Mouse (Mus musculus): ENCODE data around the gene Csnk2a1. TPM values are rescaled to one million over a fixed set of nuclear protein-coding genes. Genes with fewer than 3 reads are reported as not detected.
A peak's percentile ranks its signal among the peaks of the same experiment; 100 is the strongest.

Csnk2a1 gene
- polyA plus RNA-seq, 1 experiment from 2014 or later: 87.0 TPM

DNA sequence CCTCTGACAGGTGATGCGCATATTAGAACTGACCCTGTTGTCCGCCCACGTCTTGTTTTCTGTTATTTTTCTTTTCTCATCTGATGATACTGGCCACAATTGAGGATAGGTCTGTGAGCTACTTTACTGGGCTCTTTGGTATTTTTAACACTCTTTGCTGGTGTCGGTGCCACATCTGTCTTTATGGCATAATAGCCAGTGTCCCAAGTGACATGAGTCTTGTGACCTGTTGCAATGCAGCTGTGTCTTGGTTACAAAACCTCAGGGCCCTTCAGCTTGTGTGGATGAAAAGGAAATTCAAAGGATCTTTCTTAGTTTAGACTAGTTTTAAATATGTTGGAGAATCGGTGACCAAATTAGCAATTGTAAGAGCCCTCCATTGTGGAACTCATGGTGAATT lies 67.9 kb downstream of the Csnk2a1 start:
- no peak overlapping the region for H3K27ac ChIP-seq (replicated peaks)
- H3K4me2 ChIP-seq (replicated peaks): peak overlapping the region; percentile 76
- WGBS: 34% methylated on average over 5 of the region's 5 CpGs
- H3K9ac ChIP-seq: peak overlapping the region; percentile 90
- ATAC-seq (ENCODE audit: insufficient number of reproducible peaks, low FRiP score, low TSS enrichment, low read depth): no peak
- peaks cover 21% of the 10 kb centered on the region for H3K4me1 ChIP-seq
- no peaks in the 10 kb centered on the region for H3K27me3 ChIP-seq
- H3K4me3 ChIP-seq (replicated peaks): peak overlapping the region; percentile 76
- no peaks in the 10 kb centered on the region for H3K9me3 ChIP-seq (replicated peaks)
- no peaks in the 10 kb centered on the region for H3K36me3 ChIP-seq

DNA sequence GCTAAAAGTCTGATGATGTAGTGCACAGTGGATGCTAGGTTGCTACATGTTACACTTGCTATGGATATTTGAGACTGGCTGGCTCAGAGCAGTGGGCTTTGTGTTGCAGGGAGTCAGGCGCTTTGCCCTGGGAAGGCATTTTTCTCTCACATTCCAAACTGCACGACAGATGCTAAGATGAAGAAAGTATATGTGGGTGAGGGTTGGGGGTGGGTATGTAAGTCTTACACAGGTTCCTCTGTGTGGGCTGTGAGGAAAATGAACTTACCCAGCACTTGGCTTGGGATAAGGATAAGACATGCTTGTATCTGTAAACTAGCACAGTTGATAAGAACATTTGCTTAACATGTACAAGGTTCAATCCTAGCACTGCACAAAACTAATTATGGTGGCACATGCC lies 76.2 kb downstream of the Csnk2a1 start:
- Histone ChIP-seq H3K36me3 (peaks cover 49% of the 10 kb centered on the region), H3K9ac (no peak overlapping the region), H3K4me2 (replicated peaks) (no peak overlapping the region), H3K27ac (replicated peaks) (no peak overlapping the region), H3K27me3 (no peaks in the 10 kb centered on the region), H3K9me3 (replicated peaks) (no peaks in the 10 kb centered on the region), H3K4me3 (replicated peaks) (no peak overlapping the region), H3K4me1 (no peaks in the 10 kb centered on the region)
- WGBS: 61% methylated on average over 2 of the region's 2 CpGs
- ATAC-seq (ENCODE audit: insufficient number of reproducible peaks, low FRiP score, low TSS enrichment, low read depth): no peak

DNA sequence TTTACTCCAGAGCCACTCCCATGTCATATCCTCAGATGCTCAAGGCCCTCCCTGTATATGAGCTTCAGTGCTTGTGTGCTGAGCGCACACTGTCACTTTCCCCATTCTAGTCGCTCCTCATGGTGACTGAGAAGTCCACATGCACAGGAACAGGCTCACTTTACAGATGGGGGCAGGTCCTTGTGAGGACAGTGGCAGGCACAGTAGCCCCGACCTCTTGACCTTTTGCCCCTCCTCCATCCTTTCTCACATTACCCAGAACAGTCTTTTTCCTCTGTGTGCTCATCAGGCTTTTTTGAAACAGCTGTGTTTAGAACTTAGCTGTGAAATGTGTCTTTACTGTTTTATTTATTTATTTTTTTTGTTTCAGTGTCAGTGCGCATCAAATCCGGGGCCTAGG lies 77.1 kb downstream of the Csnk2a1 start:
- Histone ChIP-seq H3K9ac (no peak overlapping the region), H3K27ac (replicated peaks) (no peak overlapping the region), H3K4me2 (replicated peaks) (no peak overlapping the region), H3K36me3 (peaks cover 58% of the 10 kb centered on the region), H3K4me3 (replicated peaks) (no peak overlapping the region), H3K4me1 (no peaks in the 10 kb centered on the region), H3K9me3 (replicated peaks) (no peaks in the 10 kb centered on the region), H3K27me3 (no peaks in the 10 kb centered on the region)
- no peak for ATAC-seq (ENCODE audit: insufficient number of reproducible peaks, low FRiP score, low TSS enrichment, low read depth)
- WGBS: 52% methylated on average over 5 of the region's 5 CpGs

DNA sequence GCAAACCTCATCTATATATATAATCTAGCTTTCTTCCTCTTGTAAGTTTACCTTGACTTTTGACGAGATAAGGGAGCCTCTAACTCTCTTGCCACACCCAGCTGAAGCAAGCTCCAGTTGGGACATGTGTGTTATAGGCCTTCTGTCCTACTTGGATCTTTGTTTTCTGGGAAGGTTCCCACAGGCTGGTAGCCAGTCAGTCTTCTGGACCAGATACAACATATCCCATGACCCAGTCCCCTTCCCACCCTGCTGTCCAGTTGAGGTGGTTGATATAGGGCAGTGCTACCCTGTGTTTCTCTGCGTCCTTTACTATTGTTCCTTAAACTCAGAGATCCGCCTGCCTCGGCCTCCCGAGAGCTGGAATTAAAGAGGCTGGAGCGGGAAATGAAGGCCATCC lies 78.8 kb downstream of the Csnk2a1 start:
- Histone ChIP-seq H3K9ac (no peak overlapping the region), H3K4me3 (replicated peaks) (no peak overlapping the region), H3K27ac (replicated peaks) (no peak overlapping the region), H3K36me3 (peaks cover 75% of the 10 kb centered on the region), H3K27me3 (no peaks in the 10 kb centered on the region), H3K4me2 (replicated peaks) (no peak overlapping the region), H3K4me1 (no peaks in the 10 kb centered on the region), H3K9me3 (replicated peaks) (no peaks in the 10 kb centered on the region)
- 94% methylated on average over 6 of the region's 6 CpGs for WGBS
- ATAC-seq (ENCODE audit: insufficient number of reproducible peaks, low FRiP score, low TSS enrichment, low read depth): no peak

DNA sequence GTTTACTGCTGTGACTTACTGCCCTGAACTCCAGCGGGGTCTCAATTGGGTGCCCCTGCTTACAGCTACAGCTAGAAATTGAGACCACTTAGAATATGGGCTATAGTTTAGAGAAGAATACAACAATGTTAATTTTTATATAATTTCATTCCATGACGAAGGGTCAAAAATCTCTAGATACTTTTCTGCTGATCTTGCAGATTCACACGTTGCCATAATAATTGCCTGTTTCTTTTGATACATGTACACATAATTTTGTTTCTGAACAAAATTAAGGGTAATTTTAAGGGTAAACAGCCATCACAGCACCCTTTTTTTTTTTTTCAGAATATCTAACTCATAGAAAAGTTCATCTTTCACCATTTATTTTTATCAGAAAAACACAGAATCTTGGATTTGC lies 80.5 kb downstream of the Csnk2a1 start:
- no peak for ATAC-seq (ENCODE audit: insufficient number of reproducible peaks, low FRiP score, low TSS enrichment, low read depth)
- Histone ChIP-seq H3K27ac (replicated peaks) (no peak overlapping the region), H3K4me3 (replicated peaks) (no peak overlapping the region), H3K9ac (no peak overlapping the region), H3K27me3 (no peaks in the 10 kb centered on the region), H3K4me1 (no peaks in the 10 kb centered on the region), H3K9me3 (replicated peaks) (no peaks in the 10 kb centered on the region), H3K4me2 (replicated peaks) (no peak overlapping the region), H3K36me3 (peaks cover 90% of the 10 kb centered on the region)
- 89% methylated on average over 3 of the region's 3 CpGs for WGBS

DNA sequence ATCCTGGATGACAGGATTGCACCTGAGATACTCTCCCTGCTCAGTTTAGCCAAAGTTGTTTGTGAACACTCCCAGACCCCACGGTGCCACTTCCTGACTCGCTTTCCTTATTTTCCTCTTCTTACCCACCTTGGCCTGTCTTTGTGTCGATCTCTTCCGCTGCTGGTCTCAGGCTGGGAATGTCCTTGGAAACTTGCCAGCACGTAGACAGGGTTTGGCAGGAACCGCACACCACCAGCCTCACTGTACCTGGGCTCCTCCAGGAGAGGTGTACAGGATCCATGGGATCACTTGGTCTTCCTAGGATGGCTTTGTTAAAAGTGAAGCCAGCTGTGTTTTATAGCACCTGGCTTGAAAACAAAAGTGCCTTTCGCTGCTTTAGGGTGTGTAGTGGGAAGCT lies 86.4 kb downstream of the Csnk2a1 start:
- 0 out of 2 replicates have a peak overlapping the region, but pooled peaks have one; percentile 17 for H3K27ac ChIP-seq (replicated peaks)
- H3K9ac ChIP-seq: no peak overlapping the region
- H3K27me3 ChIP-seq: no peaks in the 10 kb centered on the region
- H3K4me1 ChIP-seq: no peaks in the 10 kb centered on the region
- no peaks in the 10 kb centered on the region for H3K9me3 ChIP-seq (replicated peaks)
- 70% methylated on average over 7 of the region's 7 CpGs for WGBS
- no peak overlapping the region for H3K4me2 ChIP-seq (replicated peaks)
- ATAC-seq (ENCODE audit: insufficient number of reproducible peaks, low FRiP score, low TSS enrichment, low read depth): no peak
- H3K36me3 ChIP-seq: peaks cover 94% of the 10 kb centered on the region
- H3K4me3 ChIP-seq (replicated peaks): no peak overlapping the region

DNA sequence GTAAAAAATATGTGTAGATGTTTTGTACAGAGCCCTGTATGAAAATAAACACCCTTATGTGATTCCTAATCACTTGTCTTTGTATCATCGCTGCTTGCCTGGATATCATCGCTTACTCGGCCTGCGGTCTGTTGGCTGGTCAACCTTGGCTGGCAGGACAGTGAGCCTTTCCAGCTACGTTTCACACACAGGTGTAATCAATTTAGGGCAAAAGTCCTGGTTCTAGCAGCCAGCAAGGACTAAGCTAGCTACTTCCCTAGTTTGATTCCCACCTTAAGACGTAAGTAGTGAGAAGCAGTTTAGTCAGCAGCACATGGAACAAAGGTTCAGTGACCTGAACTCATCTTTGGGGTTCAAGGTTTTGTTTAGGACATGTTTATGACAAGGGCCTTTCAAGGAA lies 87.3 kb downstream of the Csnk2a1 start:
- no peak overlapping the region for H3K4me2 ChIP-seq (replicated peaks)
- no peak for ATAC-seq (ENCODE audit: insufficient number of reproducible peaks, low FRiP score, low TSS enrichment, low read depth)
- no peaks in the 10 kb centered on the region for H3K27me3 ChIP-seq
- 68% methylated on average over 6 of the region's 6 CpGs for WGBS
- no peaks in the 10 kb centered on the region for H3K4me1 ChIP-seq
- H3K4me3 ChIP-seq (replicated peaks): no peak overlapping the region
- H3K9me3 ChIP-seq (replicated peaks): no peaks in the 10 kb centered on the region
- peaks cover 94% of the 10 kb centered on the region for H3K36me3 ChIP-seq
- H3K27ac ChIP-seq (replicated peaks): no peak overlapping the region
- no peak overlapping the region for H3K9ac ChIP-seq

DNA sequence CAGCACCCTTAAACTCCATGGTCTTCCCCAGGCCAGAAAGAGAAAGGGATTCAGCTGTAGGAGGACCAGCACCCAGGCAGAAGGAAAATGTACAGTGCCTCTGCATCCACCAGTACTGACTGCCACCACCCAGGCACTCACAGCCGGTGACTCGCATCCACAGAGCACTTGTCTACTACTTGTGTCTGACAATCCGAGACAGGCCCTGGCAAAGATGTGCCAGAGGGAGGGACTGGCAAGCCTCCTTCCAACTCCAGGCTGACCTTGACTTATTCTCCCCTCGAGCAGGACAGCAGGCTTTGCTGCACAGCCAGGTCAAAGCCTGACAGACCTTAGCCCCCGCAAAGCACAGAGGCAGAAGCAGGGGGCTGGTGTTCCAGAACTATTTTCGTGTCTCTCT lies 90.4 kb downstream of the Csnk2a1 start:
- H3K9ac ChIP-seq: no peak overlapping the region
- H3K36me3 ChIP-seq: peaks cover 94% of the 10 kb centered on the region
- H3K9me3 ChIP-seq (replicated peaks): no peaks in the 10 kb centered on the region
- WGBS: 86% methylated on average over 6 of the region's 6 CpGs
- H3K4me3 ChIP-seq (replicated peaks): no peak overlapping the region
- no peaks in the 10 kb centered on the region for H3K4me1 ChIP-seq
- H3K27me3 ChIP-seq: no peaks in the 10 kb centered on the region
- no peak overlapping the region for H3K4me2 ChIP-seq (replicated peaks)
- no peak overlapping the region for H3K27ac ChIP-seq (replicated peaks)
- no peak for ATAC-seq (ENCODE audit: insufficient number of reproducible peaks, low FRiP score, low TSS enrichment, low read depth)

DNA sequence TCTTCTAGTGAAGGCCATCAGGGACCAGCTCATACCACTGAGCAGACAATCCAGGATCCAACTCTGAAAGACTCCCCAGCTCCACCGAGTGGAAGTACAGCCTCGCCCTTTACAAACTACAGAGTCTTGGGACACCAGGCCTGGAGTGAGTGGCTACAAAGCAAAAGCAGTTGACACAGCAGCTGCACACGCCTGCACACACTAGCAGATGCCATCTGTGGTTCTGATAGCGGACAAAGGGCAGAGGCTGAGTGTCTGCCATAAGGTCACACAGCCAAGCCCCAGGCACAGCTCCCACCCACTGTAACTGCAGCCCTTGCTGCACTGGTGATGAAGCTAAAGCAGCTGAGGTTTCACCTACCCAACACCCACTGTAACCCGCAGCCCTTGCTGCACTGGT lies 94.9 kb downstream of the Csnk2a1 start:
- 85% methylated on average over 5 of the region's 5 CpGs for WGBS
- no peak for ATAC-seq (ENCODE audit: insufficient number of reproducible peaks, low FRiP score, low TSS enrichment, low read depth)
- Histone ChIP-seq H3K9ac (no peak overlapping the region), H3K9me3 (replicated peaks) (no peaks in the 10 kb centered on the region), H3K4me2 (replicated peaks) (no peak overlapping the region), H3K36me3 (peaks cover 98% of the 10 kb centered on the region), H3K4me3 (replicated peaks) (no peak overlapping the region), H3K4me1 (no peaks in the 10 kb centered on the region), H3K27me3 (no peaks in the 10 kb centered on the region), H3K27ac (replicated peaks) (no peak overlapping the region)

DNA sequence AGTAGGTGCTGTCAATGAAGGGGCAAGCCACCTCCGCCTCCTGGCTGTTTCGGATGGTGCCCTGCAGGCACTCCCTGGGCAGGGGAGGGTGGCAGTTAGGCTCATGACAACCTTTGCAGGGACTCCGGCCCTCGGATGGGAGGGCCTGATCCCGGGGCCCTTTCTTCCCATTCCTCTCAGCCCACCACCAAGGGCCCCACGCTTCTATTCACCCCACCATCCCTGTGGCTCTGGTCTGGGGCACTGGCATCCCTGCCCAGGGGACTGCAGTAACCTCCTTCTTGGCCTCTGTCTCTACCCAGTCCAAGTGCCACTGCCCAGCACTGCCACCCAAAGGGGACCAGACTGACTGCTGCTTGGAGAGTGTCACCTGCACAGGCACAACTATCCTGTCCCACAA lies 95.6 kb downstream of the Csnk2a1 start:
- Histone ChIP-seq H3K4me2 (replicated peaks) (no peak overlapping the region), H3K36me3 (peaks cover 95% of the 10 kb centered on the region), H3K4me3 (replicated peaks) (no peak overlapping the region), H3K9ac (no peak overlapping the region), H3K9me3 (replicated peaks) (no peaks in the 10 kb centered on the region), H3K27me3 (no peaks in the 10 kb centered on the region), H3K27ac (replicated peaks) (no peak overlapping the region), H3K4me1 (no peaks in the 10 kb centered on the region)
- no peak for ATAC-seq (ENCODE audit: insufficient number of reproducible peaks, low FRiP score, low TSS enrichment, low read depth)
- WGBS: 91% methylated on average over 6 of the region's 6 CpGs

DNA sequence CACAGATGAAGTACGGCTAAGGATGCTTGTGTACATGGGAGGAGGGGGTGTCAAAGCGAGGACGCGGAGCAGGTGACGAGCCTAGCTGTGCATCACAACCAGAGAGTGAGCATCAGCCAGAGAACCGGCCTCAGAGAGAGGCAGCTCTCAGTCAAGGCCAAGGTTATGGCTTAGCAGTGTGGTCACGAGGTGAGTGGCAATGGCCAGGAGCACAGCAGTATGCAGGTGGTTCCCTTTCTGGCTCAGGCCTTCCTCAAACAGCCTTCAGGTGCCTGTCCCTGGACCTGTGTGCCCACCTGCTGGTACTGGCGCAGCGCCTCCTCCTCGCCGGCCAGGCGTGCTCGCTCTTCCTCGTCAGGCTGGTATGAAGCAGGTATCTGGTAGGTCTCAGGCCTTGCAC lies 97.3 kb downstream of the Csnk2a1 start:
- Histone ChIP-seq H3K4me3 (replicated peaks) (no peak overlapping the region), H3K4me1 (0 out of 2 replicates have a peak, but pooled peaks cover 3% of the 10 kb centered on the region), H3K36me3 (peaks cover 82% of the 10 kb centered on the region), H3K27me3 (no peaks in the 10 kb centered on the region), H3K9ac (no peak overlapping the region), H3K4me2 (replicated peaks) (no peak overlapping the region), H3K9me3 (replicated peaks) (no peaks in the 10 kb centered on the region), H3K27ac (replicated peaks) (no peak overlapping the region)
- no peak for ATAC-seq (ENCODE audit: insufficient number of reproducible peaks, low FRiP score, low TSS enrichment, low read depth)
- WGBS: 94% methylated on average over 14 of the region's 14 CpGs

DNA sequence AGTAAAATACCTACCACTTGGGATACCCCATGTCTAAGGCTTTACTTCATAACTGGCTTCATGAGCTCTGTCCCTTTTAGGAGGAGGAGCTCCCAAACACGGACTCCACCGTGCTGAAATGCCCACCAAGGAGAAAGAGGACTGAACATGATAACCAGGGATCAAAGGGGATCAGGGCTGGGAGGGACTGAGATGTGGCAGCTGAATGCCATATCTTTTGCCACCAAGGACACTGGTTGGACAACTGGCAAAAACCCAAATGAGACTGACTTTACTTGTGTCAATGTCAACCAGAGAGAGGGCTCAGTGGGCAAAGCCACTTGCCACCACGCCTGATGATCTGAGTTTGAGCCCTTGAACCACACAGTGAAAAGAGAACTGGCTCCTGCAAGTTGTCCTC lies 98.2 kb downstream of the Csnk2a1 start:
- no peak for ATAC-seq (ENCODE audit: insufficient number of reproducible peaks, low FRiP score, low TSS enrichment, low read depth)
- Histone ChIP-seq H3K27me3 (no peaks in the 10 kb centered on the region), H3K4me3 (replicated peaks) (no peak overlapping the region), H3K27ac (replicated peaks) (no peak overlapping the region), H3K4me2 (replicated peaks) (no peak overlapping the region), H3K4me1 (0 out of 2 replicates have a peak, but pooled peaks cover 4% of the 10 kb centered on the region), H3K36me3 (peaks cover 82% of the 10 kb centered on the region), H3K9ac (no peak overlapping the region), H3K9me3 (replicated peaks) (no peaks in the 10 kb centered on the region)
- WGBS: 88% methylated on average over 3 of the region's 3 CpGs

Data from embryonic facial prominence, embryonic 15.5 days (tissue).